Mouse (Mus musculus): ENCODE results near the gene Atp13a2.
A peak's percentile ranks its signal among the peaks of the same experiment; 100 is the strongest.

Gene Atp13a2

GRCm38 (mm10) chr4:140961467-140962206, 25.0 kb upstream of the Atp13a2 start:
- no peak for DNase-seq (ENCODE audit: extremely low read depth, low read depth, low spot score)

- DNase-seq (ENCODE audit: extremely low read depth, low read depth, low spot score): no peak
These were observed 24.3 kb upstream of the Atp13a2 start for GRCm38 (mm10) chr4:140962207-140962909.

GRCm38 (mm10) chr4:140962950-140963349, 23.7 kb upstream of the Atp13a2 start:
- DNase-seq (ENCODE audit: extremely low read depth, low read depth, low spot score): no peak

- DNase-seq (ENCODE audit: extremely low read depth, low read depth, low spot score): no peak
These were observed 22.6 kb upstream of the Atp13a2 start for GRCm38 (mm10) chr4:140963941-140964597.

- DNase-seq (ENCODE audit: extremely low read depth, low read depth, low spot score): no peak
These were observed 22.1 kb upstream of the Atp13a2 start for GRCm38 (mm10) chr4:140964620-140965019.

GRCm38 (mm10) chr4:140967386-140968159, 19.1 kb upstream of the Atp13a2 start:
- DNase-seq (ENCODE audit: extremely low read depth, low read depth, low spot score): no peak

GRCm38 (mm10) chr4:140971691-140972090, 15.0 kb upstream of the Atp13a2 start:
- no peak for DNase-seq (ENCODE audit: extremely low read depth, low read depth, low spot score)

GRCm38 (mm10) chr4:140974408-140974807, 12.3 kb upstream of the Atp13a2 start:
- DNase-seq (ENCODE audit: extremely low read depth, low read depth, low spot score): no peak

GRCm38 (mm10) chr4:140975356-140975755, 11.3 kb upstream of the Atp13a2 start:
- DNase-seq (ENCODE audit: extremely low read depth, low read depth, low spot score): no peak

- DNase-seq (ENCODE audit: extremely low read depth, low read depth, low spot score): no peak
These were observed 9.4 kb upstream of the Atp13a2 start for GRCm38 (mm10) chr4:140977278-140977677.

- DNase-seq (ENCODE audit: extremely low read depth, low read depth, low spot score): no peak
These were observed 8.6 kb upstream of the Atp13a2 start for GRCm38 (mm10) chr4:140977886-140978692.

GRCm38 (mm10) chr4:140981605-140982004, 5.1 kb upstream of the Atp13a2 start:
- DNase-seq (ENCODE audit: extremely low read depth, low read depth, low spot score): no peak

- no peak for DNase-seq (ENCODE audit: extremely low read depth, low read depth, low spot score)
These were observed 3.9 kb upstream of the Atp13a2 start for GRCm38 (mm10) chr4:140982808-140983207.

- DNase-seq (ENCODE audit: extremely low read depth, low read depth, low spot score): no peak
These were observed 3.2 kb upstream of the Atp13a2 start for GRCm38 (mm10) chr4:140983442-140983841.

- peak; percentile 70 for DNase-seq (ENCODE audit: extremely low read depth, low read depth, low spot score)
These were observed 2.1 kb upstream of the Atp13a2 start for GRCm38 (mm10) chr4:140984544-140984943.

GRCm38 (mm10) chr4:140986024-140986710, 506 bp upstream of the Atp13a2 start:
- DNase-seq (ENCODE audit: extremely low read depth, low read depth, low spot score): no peak

GRCm38 (mm10) chr4:140987476-140987875, 803 bp downstream of the Atp13a2 start:
- DNase-seq (ENCODE audit: extremely low read depth, low read depth, low spot score): no peak

GRCm38 (mm10) chr4:140988706-140989290, 2.1 kb downstream of the Atp13a2 start:
- no peak for DNase-seq (ENCODE audit: extremely low read depth, low read depth, low spot score)

- no peak for DNase-seq (ENCODE audit: extremely low read depth, low read depth, low spot score)
These were observed 2.8 kb downstream of the Atp13a2 start for GRCm38 (mm10) chr4:140989447-140989846.
